Mouse (Mus musculus): ENCODE measurements at regions not wholly inside any gene's neighbourhood (a gene's known extent, or its start where the extent isn't known, plus 50 kb on each side); places are given as distances from the start of the nearest gene placed in this dataset.

- DNase-seq: no peak
Observed at GRCm38 (mm10) chr13:35214219-35214618, 187.3 kb upstream of the Eci2 start.

- no peak for DNase-seq
Observed at GRCm38 (mm10) chr13:35226142-35226829, 199.4 kb upstream of the Eci2 start.

- no peak for DNase-seq
Observed at GRCm38 (mm10) chr13:35226944-35227343, 200.0 kb upstream of the Eci2 start.

- DNase-seq: no peak
Observed at GRCm38 (mm10) chr13:35229601-35230000, 202.7 kb upstream of the Eci2 start.

- no peak for DNase-seq
Observed at GRCm38 (mm10) chr13:35233636-35234035, 206.7 kb upstream of the Eci2 start.

- no peak for DNase-seq
Observed at GRCm38 (mm10) chr13:35241443-35241842, 214.5 kb upstream of the Eci2 start.

GRCm38 (mm10) chr13:35243946-35244345 is 217.1 kb upstream of the Eci2 start:
- no peak for DNase-seq

- peak; percentile 1 for DNase-seq
Observed at GRCm38 (mm10) chr13:35257386-35257785, 230.5 kb upstream of the Eci2 start.

- no peak for DNase-seq
Observed at GRCm38 (mm10) chr13:35258720-35259119, 231.8 kb upstream of the Eci2 start.

GRCm38 (mm10) chr13:35283959-35284358 is 257.1 kb upstream of the Eci2 start:
- DNase-seq: no peak

GRCm38 (mm10) chr13:35302088-35302487 is 275.2 kb upstream of the Eci2 start:
- no peak for DNase-seq

GRCm38 (mm10) chr13:35316772-35317171 is 289.9 kb upstream of the Eci2 start:
- DNase-seq: no peak

GRCm38 (mm10) chr13:35326682-35327242 is 299.9 kb upstream of the Eci2 start:
- no peak for DNase-seq

GRCm38 (mm10) chr13:35328320-35328719 is 301.4 kb upstream of the Eci2 start:
- DNase-seq: no peak

GRCm38 (mm10) chr13:35330926-35331325 is 304.0 kb upstream of the Eci2 start:
- no peak for DNase-seq

GRCm38 (mm10) chr13:35345507-35346129 is 314.0 kb upstream of the Cdyl start:
- no peak for DNase-seq

GRCm38 (mm10) chr13:35348283-35348682 is 311.4 kb upstream of the Cdyl start:
- DNase-seq: no peak

GRCm38 (mm10) chr13:35359345-35359744 is 300.3 kb upstream of the Cdyl start:
- DNase-seq: no peak

- DNase-seq: no peak
Observed at GRCm38 (mm10) chr13:35377487-35377886, 282.1 kb upstream of the Cdyl start.

- DNase-seq: no peak
Observed at GRCm38 (mm10) chr13:35379500-35379899, 280.1 kb upstream of the Cdyl start.

- no peak for DNase-seq
Observed at GRCm38 (mm10) chr13:35380224-35381009, 279.2 kb upstream of the Cdyl start.

GRCm38 (mm10) chr13:35381641-35382040 is 278.0 kb upstream of the Cdyl start:
- DNase-seq: no peak

- DNase-seq: peak; percentile 6
Observed at GRCm38 (mm10) chr13:35383000-35383623, 276.5 kb upstream of the Cdyl start.
